19 mouse cellular contexts compared by ENCODE assay signal in the genomic region with DNA sequence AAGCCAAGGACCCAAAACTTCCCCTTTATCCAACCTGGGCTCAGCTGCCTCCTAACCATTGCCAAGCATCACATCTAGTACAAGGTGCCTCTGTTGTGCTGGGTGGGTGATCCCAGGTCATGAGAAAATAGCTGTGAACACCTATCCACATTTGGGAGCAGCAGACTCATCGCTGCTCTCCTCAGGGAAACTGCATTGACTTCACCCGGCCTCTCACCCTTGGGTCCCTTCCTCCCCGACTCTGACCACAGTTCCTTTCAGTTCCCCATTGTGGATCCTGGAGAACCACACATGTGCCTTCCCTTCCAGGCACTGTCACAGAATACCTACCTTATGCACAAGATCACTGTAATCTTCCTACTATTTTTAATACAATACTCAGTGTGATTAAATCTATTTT. TPM values are rescaled to one million over a fixed set of nuclear protein-coding genes. Genes with fewer than 3 reads are reported as not detected.
DNase-seq lines count a peak whose midpoint lies in the region; ATAC-seq lines count a peak whose summit lies in the region.
"Had no signal": no experiment of that assay in that cellular context is flagged by ENCODE, and none has a peak within 500 bp of the region (broad histone marks: within the 10 kb centered on the region; RNA-seq: fewer than 3 reads in every experiment).

No protein-coding gene starts in this region.

- peaks cover 16% of the 10 kb centered on the region for H3K4me1 ChIP-seq in kidney, embryonic 15.5 days
- peaks cover 37% of the 10 kb centered on the region for H3K4me1 ChIP-seq in megakaryocyte, embryonic 14.5 days
- 0 out of 2 replicates have a peak, but pooled peaks cover 4% of the 10 kb centered on the region for H3K4me1 ChIP-seq in hindbrain, embryonic 11.5 days (replicated peaks; ENCODE audit: control insufficient read depth, insufficient read depth, low read length)

- no peak overlapping the region for H3K4me3 ChIP-seq in kidney, embryonic 15.5 days (replicated peaks)
- H3K4me3 ChIP-seq in megakaryocyte, embryonic 14.5 days (replicated peaks), result peak overlapping the region; percentile 75
- H3K4me3 ChIP-seq in hindbrain, embryonic 11.5 days (ENCODE audit: low read depth, low read length), result no peak overlapping the region
- H3K4me3 ChIP-seq: embryonic facial prominence, embryonic 10.5 days; forebrain, embryonic 13.5 days; heart, embryonic 12.5 days; hindbrain, embryonic 15.5 days; liver, embryonic 13.5 days had no signal

- 86% methylated on average over 3 of the region's 3 CpGs for WGBS in kidney, embryonic 15.5 days
- WGBS in hindbrain, embryonic 11.5 days, result 87% methylated on average over 3 of the region's 3 CpGs

- no peaks in the 10 kb centered on the region for H3K9me3 ChIP-seq in kidney, embryonic 15.5 days (replicated peaks)
- H3K9me3 ChIP-seq in megakaryocyte, embryonic 14.5 days, result no peaks in the 10 kb centered on the region
- no peaks in the 10 kb centered on the region for H3K9me3 ChIP-seq in hindbrain, embryonic 11.5 days (ENCODE audit: control insufficient read depth, low read length)
- H3K9me3 ChIP-seq: embryonic facial prominence, embryonic 10.5 days; forebrain, embryonic 13.5 days; heart, embryonic 12.5 days; hindbrain, embryonic 15.5 days; liver, embryonic 13.5 days had no signal

- no peak overlapping the region for H3K9ac ChIP-seq in kidney, embryonic 15.5 days
- no peak overlapping the region for H3K9ac ChIP-seq in hindbrain, embryonic 11.5 days (ENCODE audit: low read depth, low read length)
- H3K9ac ChIP-seq: forebrain, embryonic 13.5 days; heart, embryonic 12.5 days; hindbrain, embryonic 15.5 days; liver, embryonic 13.5 days had no signal

- H3K4me2 ChIP-seq in kidney, embryonic 15.5 days, result no peak overlapping the region
- H3K4me2 ChIP-seq in hindbrain, embryonic 11.5 days (replicated peaks; ENCODE audit: low read depth, low read length), result no peak overlapping the region
- H3K4me2 ChIP-seq: forebrain, embryonic 13.5 days; heart, embryonic 12.5 days; hindbrain, embryonic 15.5 days; liver, embryonic 13.5 days had no signal

- DNase-seq in kidney, adult 18-20 months, result peak; percentile 23
- DNase-seq in spleen, postnatal 4 days (ENCODE audit: low spot score in 2 of 2), result peak; percentile 13 to 60
- no peak for DNase-seq in spleen, adult 18-20 months
- no peak for DNase-seq in hindbrain, embryonic 11.5 days (ENCODE audit: low spot score)
- no peak for DNase-seq in c-Kit-positive CD71-positive TER-119-positive erythroid progenitor cells, embryonic 14.5 days (ENCODE audit: low spot score)
- DNase-seq: cerebellum, adult 11-12 months; cerebellum, postnatal 36 days; gastrocnemius, postnatal 36 days; left cerebral cortex, postnatal 4 days; retina, postnatal 1 day had no signal

- H3K27ac ChIP-seq in kidney, embryonic 15.5 days, result no peak overlapping the region
- H3K27ac ChIP-seq in hindbrain, embryonic 11.5 days (ENCODE audit: low read depth, low read length), result no peak overlapping the region
- H3K27ac ChIP-seq: embryonic facial prominence, embryonic 10.5 days; forebrain, embryonic 13.5 days; hindbrain, embryonic 15.5 days; liver, embryonic 13.5 days had no signal

- ATAC-seq in kidney, embryonic 15.5 days (replicated peaks; ENCODE audit: low FRiP score), result no peak
- ATAC-seq in hindbrain, embryonic 11.5 days (ENCODE audit: low FRiP score), result no peak
- ATAC-seq: forebrain, embryonic 13.5 days; intestine, embryonic 16.5 days; lung, postnatal 0 days had no signal

- H3K36me3 ChIP-seq in kidney, embryonic 15.5 days, result no peaks in the 10 kb centered on the region
- no peaks in the 10 kb centered on the region for H3K36me3 ChIP-seq in megakaryocyte, embryonic 14.5 days (replicated peaks; ENCODE audit: low read length)
- H3K36me3 ChIP-seq in hindbrain, embryonic 11.5 days (ENCODE audit: control insufficient read depth, insufficient read depth, low read length), result no peaks in the 10 kb centered on the region
- H3K36me3 ChIP-seq: embryonic facial prominence, embryonic 10.5 days; heart, embryonic 12.5 days; hindbrain, embryonic 15.5 days; liver, embryonic 13.5 days had no signal

- no peaks in the 10 kb centered on the region for H3K27me3 ChIP-seq in kidney, embryonic 15.5 days
- peaks cover 2% of the 10 kb centered on the region for H3K27me3 ChIP-seq in megakaryocyte, embryonic 14.5 days (replicated peaks)
- H3K27me3 ChIP-seq in hindbrain, embryonic 11.5 days (ENCODE audit: control insufficient read depth, insufficient read depth, low read length), result no peaks in the 10 kb centered on the region
- H3K27me3 ChIP-seq: forebrain, embryonic 13.5 days; hindbrain, embryonic 15.5 days; liver, embryonic 13.5 days had no signal

RNA-seq across cellular contexts. Expression of gene Lbr, which starts 2.9 kb away (rescaled TPM):
- 112 and 114 TPM in 2 replicates for polyA plus RNA-seq in kidney, embryonic 15.5 days (2015; fragmentation: Nextera tagmentation; extraction: Ambion mirVana)
- polyA plus RNA-seq in megakaryocyte, embryonic 14.5 days (2012; ENCODE audit: insufficient read depth, low replicate concordance), result 24.2 and 54.4 TPM in 2 replicates
- polyA plus RNA-seq in hindbrain, embryonic 11.5 days (2014; fragmentation: Nextera tagmentation; extraction: Ambion mirVana), result 151 and 166 TPM in 2 replicates

Comparison
In these comparisons a context has a peak if more than half of its experiments do, and no peak if none do; other contexts are left out.
1. DNase-seq: peak in kidney, adult 18-20 months (single experiment) and spleen, postnatal 4 days (2 of 2); none in spleen, adult 18-20 months (0 of 2), hindbrain, embryonic 11.5 days (single experiment) and c-Kit-positive CD71-positive TER-119-positive erythroid progenitor cells, embryonic 14.5 days (single experiment).